Mouse (Mus musculus): ENCODE measurements around the gene Pigk.

DNA sequence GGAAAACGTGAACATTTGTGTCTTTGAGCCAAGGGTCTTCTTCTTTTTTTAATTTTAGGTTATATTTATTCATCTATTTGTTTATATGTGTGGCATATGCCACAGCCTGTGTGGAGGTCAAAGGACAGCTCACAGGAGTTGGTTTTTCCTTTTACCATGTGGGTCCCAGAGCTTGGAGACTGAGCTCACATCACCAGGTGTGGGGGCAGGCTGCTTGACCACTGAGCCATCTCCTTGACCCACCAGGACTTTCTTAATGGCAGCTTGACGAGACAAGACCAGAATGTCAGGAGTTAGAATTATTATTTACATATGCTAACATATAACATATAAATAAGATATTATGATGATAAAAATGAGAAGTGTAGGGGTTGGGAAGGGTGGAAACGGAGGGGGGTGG lies 182.2 kb downstream of the Pigk start:
- TF ChIP-seq GATA1 (IDR thresholded peaks at IDR 0.05; ENCODE audit: borderline replicate concordance, low read length) (no peak), FLI1 (IDR thresholded peaks at IDR 0.05; ENCODE audit: low read length) (no peak)
